8 mouse cellular contexts compared by ENCODE assay signal in genomic region chr2:180334551-180334986, GRCm38 (mm10). TPM values are rescaled to one million over a fixed set of nuclear protein-coding genes. Genes with fewer than 3 reads are reported as not detected.
DNase-seq lines count a peak whose midpoint lies in the region; ATAC-seq and TF ChIP-seq lines count a peak whose summit lies in the region.

Gata5 (minus strand) TSS chr2:180334699.

- no peak for TF ChIP-seq CTCF in lung, embryonic 14.5 days (IDR thresholded peaks at IDR 0.05; ENCODE audit: low read depth)
- TF ChIP-seq CTCF in small intestine, adult 2 months (IDR thresholded peaks at IDR 0.05; ENCODE audit: extremely low read depth, insufficient read length, insufficient replicate concordance, low read depth, low read length), result no peak

- peak within 1 kb of the TSS; percentile 91 for H3K27ac ChIP-seq in lung, embryonic 14.5 days (ENCODE audit: low read depth)
- H3K27ac ChIP-seq in small intestine, adult 2 months (ENCODE audit: insufficient read depth, low read depth, low read length), result peak within 1 kb of the TSS; percentile 96

- DNase-seq in embryo, embryonic 10 days (ENCODE audit: low spot score), result peak; percentile 89
- peak; percentile 17 for DNase-seq in kidney, adult 9 months
- peak; percentile 91 for DNase-seq in lung, embryonic 14.5 days
- no peak for DNase-seq in frontal cortex, postnatal 36 days (ENCODE audit: low spot score in 2 of 2)
- DNase-seq in layer of hippocampus, adult 9-11 months, result no peak
- no peak for DNase-seq in frontal cortex, postnatal 25 days (ENCODE audit: low spot score in 2 of 2)

- TF ChIP-seq POLR2A in small intestine, adult 2 months (IDR thresholded peaks at IDR 0.05; ENCODE audit: low read depth, low read length), result 0 out of 2 replicates have a peak, but pooled peaks have one; percentile 50

- H3K36me3 ChIP-seq in lung, embryonic 14.5 days (ENCODE audit: insufficient read depth), result peaks cover 25% of the 10 kb centered on the region
- peaks cover 16% of the 10 kb centered on the region for H3K36me3 ChIP-seq in small intestine, adult 2 months (ENCODE audit: control insufficient read depth, insufficient read depth, low read length)

- peaks cover 33% of the 10 kb centered on the region for H3K4me1 ChIP-seq in lung, embryonic 14.5 days (ENCODE audit: insufficient read depth)
- peaks cover 23% of the 10 kb centered on the region for H3K4me1 ChIP-seq in small intestine, adult 2 months (ENCODE audit: control insufficient read depth, insufficient read depth, insufficient read length, low read length)

- under 1% methylated on average over 33 of the region's 33 CpGs for WGBS in lung, embryonic 14.5 days
- 1% methylated on average over 33 of the region's 33 CpGs for WGBS in small intestine, adult 2 months

- H3K27me3 ChIP-seq in lung, embryonic 14.5 days (ENCODE audit: insufficient read depth, low read length), result peaks cover 13% of the 10 kb centered on the region
- no peaks in the 10 kb centered on the region for H3K27me3 ChIP-seq in small intestine, adult 2 months (ENCODE audit: control insufficient read depth, insufficient read depth, low read length)

- H3K4me3 ChIP-seq in lung, embryonic 14.5 days (ENCODE audit: low read depth, low read length), result peak within 1 kb of the TSS; percentile 82
- peak within 1 kb of the TSS; percentile 75 for H3K4me3 ChIP-seq in small intestine, adult 2 months (ENCODE audit: low read depth, low read length)

- ATAC-seq in granulocyte monocyte progenitor cell, adult 5-6 weeks (replicated peaks; ENCODE audit: poor library complexity, severe bottlenecking), result 0 out of 2 replicates have a peak, but pooled peaks have one; percentile 10
- ATAC-seq in lung, embryonic 14.5 days (ENCODE audit: insufficient read depth), result peak; percentile 94

- H3K4me2 ChIP-seq in lung, embryonic 14.5 days, result peak within 1 kb of the TSS; percentile 69

- H3K9ac ChIP-seq in lung, embryonic 14.5 days, result peak within 1 kb of the TSS; percentile 93

- no peaks in the 10 kb centered on the region for H3K9me3 ChIP-seq in lung, embryonic 14.5 days (ENCODE audit: low read depth, low read length)

RNA-seq across cellular contexts. Expression of gene Gata5, which starts in this region (rescaled TPM):
- total RNA-seq in granulocyte monocyte progenitor cell, adult 5-6 weeks (2014; fragmentation: Nextera tagmentation), result not detected in 2 replicates
- not detected in 2 replicates for total RNA-seq in granulocyte monocyte progenitor cell, adult 5-6 weeks (2017)
- 37.4 and 42.7 TPM in 2 replicates for polyA plus RNA-seq in lung, embryonic 14.5 days (2014; fragmentation: Nextera tagmentation; extraction: Ambion mirVana)
- 36.0 and 121 TPM in 2 replicates for polyA plus RNA-seq in small intestine, adult 2 months (2012; rRNA removed)

Comparison
In these comparisons a context has a peak if more than half of its experiments do, and no peak if none do; other contexts are left out.
1. Peak in ATAC-seq in granulocyte monocyte progenitor cell, adult 5-6 weeks; RNA of the gene not detected or under 1 TPM.
2. DNase-seq: peak in embryo, embryonic 10 days (single experiment), kidney, adult 9 months (single experiment) and lung, embryonic 14.5 days (single experiment); none in frontal cortex, postnatal 36 days (0 of 2), layer of hippocampus, adult 9-11 months (single experiment) and frontal cortex, postnatal 25 days (0 of 2).